Mouse (Mus musculus) liver, embryonic 13.5 days (tissue): Measurements from ENCODE around the gene Gsdme. TPM values are rescaled to one million over a fixed set of nuclear protein-coding genes. Genes with fewer than 3 reads are reported as not detected.

Experiments used
- ATAC-seq: fragments of 200-750 bp; cut with Nextera tagmentation; 2 replicates; pipeline ENCODE4 v1.8.0; 2017; ENCODE audit warnings: low read depth, mild to moderate bottlenecking, moderate number of reproducible peaks, moderate library complexity
- DNase-seq: peaks from one replicate; pipeline ENCODE4 v3.0.0; 2022
- H3K27ac ChIP-seq: fragments of 300-500 bp; sonication (generic); 2 replicates; pipeline ENCODE4 v1.5.1; 2015; ENCODE audit warnings: moderate library complexity, mild to moderate bottlenecking, inconsistent platforms
- H3K27me3 ChIP-seq: fragments of 300-500 bp; sonication (generic); 2 replicates; pipeline ENCODE4 v1.6.1; 2015; ENCODE audit warnings: mild to moderate bottlenecking, inconsistent platforms
- H3K36me3 ChIP-seq: fragments of 300-500 bp; sonication (generic); 2 replicates; pipeline ENCODE4 v1.6.1; 2015; ENCODE audit warnings: mild to moderate bottlenecking, inconsistent platforms
- H3K4me1 ChIP-seq: fragments of 300-500 bp; sonication (generic); replicated peaks from 2 replicates; pipeline ENCODE4 v1.6.1; 2015; ENCODE audit warnings: inconsistent platforms
- H3K4me2 ChIP-seq: fragments of 300-500 bp; sonication (generic); 2 replicates; pipeline ENCODE4 v1.6.1; 2015; ENCODE audit warnings: inconsistent platforms, mild to moderate bottlenecking, moderate library complexity
- H3K4me3 ChIP-seq: fragments of 300-500 bp; sonication (generic); replicated peaks from 2 replicates; pipeline ENCODE4 v1.5.1; 2015; ENCODE audit warnings: mild to moderate bottlenecking, inconsistent platforms
- H3K9ac ChIP-seq: fragments of 300-500 bp; sonication (generic); 2 replicates; pipeline ENCODE4 v1.6.1; 2015; ENCODE audit warnings: mild to moderate bottlenecking, inconsistent platforms
- H3K9me3 ChIP-seq: fragments of 300-500 bp; sonication (generic); replicated peaks from 2 replicates; pipeline ENCODE4 v1.6.1; 2016; ENCODE audit warnings: inconsistent platforms
- WGBS: fragments of 180-500 bp; shearing (Covaris S2); methylation state at CpG from one replicate; pipeline ENCODE4 v1.1.7; 2015; ENCODE audit not compliant: insufficient replicate concordance; 5-methylcytosine and 5-hydroxymethylcytosine counted together
- polyA plus RNA-seq: library from polyadenylated mRNA; unstranded; fragments of >200 nt; fragmentation: Nextera tagmentation; extraction: Ambion mirVana; gene quantifications from 2 replicates; pipeline ENCODE4 v1.2.1, GENCODE M21; 2015

Gsdme gene
- 15.2 and 15.5 TPM in 2 replicates for polyA plus RNA-seq

DNA sequence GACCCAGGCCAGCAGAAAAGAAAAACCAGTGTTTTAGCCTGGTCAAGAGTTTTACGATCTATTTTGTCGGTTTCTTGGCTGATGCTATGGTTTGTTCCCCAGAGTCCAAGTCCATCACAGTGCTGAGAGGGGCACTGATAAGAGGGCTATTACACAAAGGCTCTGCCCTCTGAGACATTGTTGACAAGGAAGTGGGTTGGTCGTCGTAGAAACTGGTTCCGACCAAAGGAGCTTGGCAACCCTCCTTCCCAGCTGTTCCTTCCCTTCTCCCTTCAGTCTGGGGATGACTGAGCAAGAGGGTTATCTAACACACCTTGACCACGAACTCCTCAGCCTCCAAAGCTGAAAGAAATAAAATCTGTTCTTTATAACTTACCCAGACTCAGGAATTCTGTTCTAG is at the start of gene Gsdme:
Gsdme (minus strand) TSS at position 193 of the 400 bp plus-strand sequence.
- 51% methylated on average over 6 of the region's 6 CpGs for WGBS
- no peak within 1 kb of the TSS for H3K4me2 ChIP-seq
- no peak for ATAC-seq

DNA sequence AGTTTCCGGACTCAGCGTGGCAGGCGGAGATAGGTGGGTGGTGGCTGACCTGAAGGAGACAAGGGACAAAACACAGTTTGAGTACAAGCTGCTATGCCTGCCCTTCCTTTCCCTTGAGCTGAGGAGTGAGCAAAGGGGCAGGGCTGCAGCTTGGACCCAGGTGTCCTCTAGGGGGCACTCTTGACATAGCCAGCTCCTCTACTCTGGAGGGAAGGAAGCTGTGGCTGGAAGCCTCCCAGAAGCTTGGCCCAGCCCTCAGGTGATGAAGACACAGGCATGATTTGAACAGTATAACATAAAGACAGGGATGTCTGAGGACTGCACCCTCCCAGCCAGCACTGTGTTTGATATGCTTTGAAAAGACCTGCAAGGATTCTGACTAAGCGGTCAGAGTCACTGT is 49.0 kb upstream of the Gsdme start:
- Histone ChIP-seq H3K27me3 (no peaks in the 10 kb centered on the region), H3K27ac (no peak overlapping the region), H3K36me3 (no peaks in the 10 kb centered on the region), H3K4me1 (no peaks in the 10 kb centered on the region), H3K4me3 (no peak overlapping the region), H3K9ac (no peak overlapping the region), H3K9me3 (no peaks in the 10 kb centered on the region), H3K4me2 (no peak overlapping the region)
- WGBS, result 38% methylated on average over 4 of the region's 4 CpGs
- ATAC-seq (peak; percentile 53; the same call in 1 of the 2 replicates), DNase-seq (peak; percentile 37)

More for the DNA sequence above, at the start of gene Gsdme:
- Histone ChIP-seq H3K27me3 (peaks cover 20% of the 10 kb centered on the region), H3K9me3 (no peaks in the 10 kb centered on the region), H3K27ac (no peak within 1 kb of the TSS), H3K9ac (no peak within 1 kb of the TSS), H3K4me3 (no peak within 1 kb of the TSS), H3K4me1 (peaks cover 7% of the 10 kb centered on the region; the same call in 1 of the 2 replicates), H3K36me3 (no peaks in the 10 kb centered on the region)
- no peak for DNase-seq

- no peaks in the 10 kb centered on the region for H3K36me3 ChIP-seq
- 51% methylated on average over 6 of the region's 6 CpGs for WGBS
- H3K4me2 ChIP-seq, result no peak overlapping the region
- no peaks in the 10 kb centered on the region for H3K27me3 ChIP-seq
- H3K9me3 ChIP-seq, result no peaks in the 10 kb centered on the region
- no peaks in the 10 kb centered on the region for H3K4me1 ChIP-seq
- no peak for DNase-seq
- no peak for ATAC-seq
- no peak overlapping the region for H3K4me3 ChIP-seq
- H3K27ac ChIP-seq, result no peak overlapping the region
- no peak overlapping the region for H3K9ac ChIP-seq
These were observed 45.4 kb upstream of the Gsdme start for GRCm38 (mm10) chr6:50309019-50309418.

- Histone ChIP-seq H3K9me3 (no peaks in the 10 kb centered on the region), H3K27ac (no peak overlapping the region), H3K4me3 (no peak overlapping the region), H3K4me1 (no peaks in the 10 kb centered on the region), H3K27me3 (no peaks in the 10 kb centered on the region), H3K9ac (no peak overlapping the region), H3K36me3 (no peaks in the 10 kb centered on the region), H3K4me2 (no peak overlapping the region)
- DNase-seq (no peak), ATAC-seq (no peak)
- 58% methylated on average over 4 of the region's 4 CpGs for WGBS
These were observed 43.0 kb upstream of the Gsdme start for GRCm38 (mm10) chr6:50306625-50307024.

GRCm38 (mm10) chr6:50304949-50305491 is 41.4 kb upstream of the Gsdme start:
- no peaks in the 10 kb centered on the region for H3K4me1 ChIP-seq
- H3K4me2 ChIP-seq, result no peak overlapping the region
- peak; percentile 22 for DNase-seq
- H3K9ac ChIP-seq, result no peak overlapping the region
- H3K36me3 ChIP-seq, result no peaks in the 10 kb centered on the region
- no peaks in the 10 kb centered on the region for H3K9me3 ChIP-seq
- no peak for ATAC-seq
- H3K27ac ChIP-seq, result no peak overlapping the region
- 47% methylated on average over 4 of the region's 4 CpGs for WGBS
- H3K4me3 ChIP-seq, result no peak overlapping the region
- H3K27me3 ChIP-seq, result no peaks in the 10 kb centered on the region

DNA sequence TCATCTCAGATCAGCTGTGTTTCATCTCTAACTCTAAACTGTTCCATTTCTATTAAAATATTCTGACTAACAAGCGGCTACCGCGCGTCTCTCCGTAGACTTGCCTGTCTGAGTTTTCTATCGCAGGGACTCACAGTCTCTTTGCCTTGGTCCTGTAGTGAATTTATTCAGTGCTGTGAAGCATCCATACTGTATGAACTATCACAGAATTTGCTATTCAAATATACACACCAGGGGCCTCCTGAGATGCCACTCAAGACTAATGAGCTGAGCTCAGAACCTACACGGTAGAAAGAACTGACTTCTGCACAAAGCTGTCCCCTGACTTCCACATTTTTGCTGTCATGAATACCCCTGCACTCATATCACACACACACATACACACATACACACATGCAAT is 37.5 kb upstream of the Gsdme start:
- H3K27me3 ChIP-seq, result no peaks in the 10 kb centered on the region
- H3K4me2 ChIP-seq, result no peak overlapping the region
- DNase-seq, result no peak
- no peaks in the 10 kb centered on the region for H3K36me3 ChIP-seq
- H3K4me1 ChIP-seq, result no peaks in the 10 kb centered on the region
- no peaks in the 10 kb centered on the region for H3K9me3 ChIP-seq
- 82% methylated on average over 7 of the region's 7 CpGs for WGBS
- no peak overlapping the region for H3K4me3 ChIP-seq
- no peak overlapping the region for H3K9ac ChIP-seq
- no peak overlapping the region for H3K27ac ChIP-seq
- ATAC-seq, result no peak

DNA sequence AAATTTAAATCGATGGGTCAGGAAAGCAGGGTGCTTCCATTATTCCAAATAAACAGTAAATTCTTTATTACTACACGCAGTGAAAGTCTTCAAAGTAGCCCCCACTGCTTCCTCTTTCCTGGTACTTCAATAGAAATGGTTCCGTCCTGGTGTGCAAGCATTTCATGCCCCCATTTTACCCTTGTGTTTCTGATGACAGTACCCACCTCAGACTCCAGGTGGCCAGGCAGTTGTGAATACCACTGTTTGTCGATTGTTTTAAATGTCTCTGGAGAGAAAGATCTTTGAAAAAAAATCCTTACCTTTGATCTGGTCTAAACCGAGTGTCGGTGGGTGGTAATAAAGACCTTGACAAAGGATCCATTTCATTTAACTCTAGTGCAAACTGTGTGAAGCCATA is 37.0 kb upstream of the Gsdme start:
- H3K27me3 ChIP-seq, result no peaks in the 10 kb centered on the region
- H3K4me3 ChIP-seq, result no peak overlapping the region
- no peaks in the 10 kb centered on the region for H3K36me3 ChIP-seq
- no peak overlapping the region for H3K4me2 ChIP-seq
- DNase-seq (no peak), ATAC-seq (no peak)
- WGBS, result 75% methylated on average over 6 of the region's 6 CpGs
- H3K9me3 ChIP-seq, result no peaks in the 10 kb centered on the region
- no peak overlapping the region for H3K27ac ChIP-seq
- no peak overlapping the region for H3K9ac ChIP-seq
- no peaks in the 10 kb centered on the region for H3K4me1 ChIP-seq

DNA sequence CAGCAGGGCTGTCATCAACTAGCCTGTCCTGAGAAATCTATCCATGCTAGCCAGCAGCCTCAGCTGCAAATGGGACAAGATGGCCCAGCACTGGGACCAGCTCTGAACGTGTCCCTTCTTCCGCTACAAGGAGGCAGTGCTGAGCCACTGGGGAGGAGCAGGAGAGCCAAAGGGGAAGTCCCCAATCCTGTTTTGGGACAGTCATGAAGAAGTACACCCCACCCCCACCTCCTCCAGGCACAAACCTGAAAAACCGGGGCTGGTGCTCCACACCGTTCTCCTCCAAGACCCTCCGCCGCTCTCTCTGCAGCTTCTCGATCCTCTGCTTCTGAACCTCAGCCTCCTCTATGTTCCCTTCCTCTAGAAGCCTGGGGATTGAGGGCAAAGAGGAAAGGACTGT is 35.4 kb upstream of the Gsdme start:
- no peak overlapping the region for H3K27ac ChIP-seq
- 67% methylated on average over 7 of the region's 7 CpGs for WGBS
- DNase-seq (no peak), ATAC-seq (no peak)
- no peaks in the 10 kb centered on the region for H3K36me3 ChIP-seq
- no peak overlapping the region for H3K4me3 ChIP-seq
- H3K9ac ChIP-seq, result no peak overlapping the region
- no peaks in the 10 kb centered on the region for H3K9me3 ChIP-seq
- no peak overlapping the region for H3K4me2 ChIP-seq
- H3K4me1 ChIP-seq, result 0 out of 2 replicates have a peak, but pooled peaks cover 5% of the 10 kb centered on the region
- H3K27me3 ChIP-seq, result no peaks in the 10 kb centered on the region

GRCm38 (mm10) chr6:50297671-50298070 is 34.0 kb upstream of the Gsdme start:
- DNase-seq (no peak), ATAC-seq (no peak)
- H3K4me1 ChIP-seq, result 0 out of 2 replicates have a peak, but pooled peaks cover 5% of the 10 kb centered on the region
- H3K36me3 ChIP-seq, result no peaks in the 10 kb centered on the region
- H3K9ac ChIP-seq, result no peak overlapping the region
- no peaks in the 10 kb centered on the region for H3K9me3 ChIP-seq
- WGBS, result 73% methylated on average over 9 of the region's 9 CpGs
- H3K4me2 ChIP-seq, result no peak overlapping the region
- no peaks in the 10 kb centered on the region for H3K27me3 ChIP-seq
- H3K4me3 ChIP-seq, result no peak overlapping the region
- H3K27ac ChIP-seq, result no peak overlapping the region

DNA sequence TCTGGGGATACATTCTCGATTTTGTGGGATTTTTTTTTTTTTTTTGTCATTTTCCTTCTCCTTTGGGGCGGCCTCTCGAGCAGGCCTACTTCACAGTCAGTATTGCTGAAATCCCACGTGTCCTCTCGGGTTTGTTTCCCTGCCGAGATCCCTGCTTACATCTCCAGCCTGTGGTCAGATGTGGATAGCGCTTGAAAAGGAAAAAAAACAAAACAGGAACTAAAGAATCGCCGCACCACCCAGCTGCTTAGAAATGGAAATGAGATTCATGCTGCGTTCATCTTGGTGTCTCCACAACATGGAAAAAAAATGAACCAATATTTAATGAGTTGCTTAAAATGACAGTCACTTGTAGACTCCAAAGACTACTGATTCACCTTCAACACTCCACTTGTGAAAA is 31.5 kb upstream of the Gsdme start:
- Histone ChIP-seq H3K36me3 (no peaks in the 10 kb centered on the region), H3K27ac (no peak overlapping the region), H3K4me3 (no peak overlapping the region), H3K9ac (no peak overlapping the region), H3K27me3 (no peaks in the 10 kb centered on the region), H3K4me1 (peaks cover 10% of the 10 kb centered on the region; the same call in 1 of the 2 replicates), H3K9me3 (no peaks in the 10 kb centered on the region), H3K4me2 (no peak overlapping the region)
- 49% methylated on average over 10 of the region's 10 CpGs for WGBS
- DNase-seq, result no peak
- ATAC-seq, result no peak

DNA sequence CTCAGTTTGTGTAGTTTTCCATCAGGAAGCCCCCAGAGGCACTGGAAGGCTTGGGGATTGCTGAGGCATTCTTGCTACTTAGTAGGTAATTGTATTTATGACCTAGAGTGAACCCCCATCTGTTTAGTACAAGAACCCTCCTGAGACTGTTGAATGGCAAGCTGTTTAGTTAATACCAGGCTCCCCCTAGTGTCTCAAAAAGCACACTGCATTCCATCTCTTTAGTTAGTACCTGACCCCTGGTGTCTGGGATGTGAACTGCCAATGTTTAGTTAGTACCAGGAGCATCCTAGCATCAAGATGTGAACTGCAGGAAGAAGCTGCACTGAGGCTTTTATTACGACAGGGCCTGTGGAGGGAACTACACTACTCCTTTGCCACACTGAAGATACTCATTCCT is 30.5 kb upstream of the Gsdme start:
- Histone ChIP-seq H3K4me2 (no peak overlapping the region), H3K27me3 (no peaks in the 10 kb centered on the region), H3K9ac (no peak overlapping the region), H3K36me3 (no peaks in the 10 kb centered on the region), H3K4me1 (peaks cover 10% of the 10 kb centered on the region; the same call in 1 of the 2 replicates), H3K9me3 (no peaks in the 10 kb centered on the region), H3K4me3 (no peak overlapping the region), H3K27ac (no peak overlapping the region)
- 23% methylated on average over 1 of the region's 1 CpGs for WGBS
- 0 out of 2 replicates have a peak, but pooled peaks have one; percentile 39 for ATAC-seq
- peak; percentile 47 for DNase-seq

GRCm38 (mm10) chr6:50291650-50292049 is 28.0 kb upstream of the Gsdme start:
- H3K27me3 ChIP-seq, result no peaks in the 10 kb centered on the region
- no peaks in the 10 kb centered on the region for H3K36me3 ChIP-seq
- H3K9ac ChIP-seq, result no peak overlapping the region
- ATAC-seq, result peak; percentile 41; the same call in 1 of the 2 replicates
- WGBS, result 21% methylated on average over 4 of the region's 4 CpGs
- H3K4me2 ChIP-seq, result no peak overlapping the region
- H3K27ac ChIP-seq, result no peak overlapping the region
- no peaks in the 10 kb centered on the region for H3K9me3 ChIP-seq
- H3K4me3 ChIP-seq, result no peak overlapping the region
- no peak for DNase-seq
- H3K4me1 ChIP-seq, result peaks cover 10% of the 10 kb centered on the region; the same call in 1 of the 2 replicates
